Mouse (Mus musculus) liver, embryonic 11.5 days (tissue): ENCODE results near the gene Fbxl13. TPM values are rescaled to one million over a fixed set of nuclear protein-coding genes. Genes with fewer than 3 reads are reported as not detected.

Experiments
- ATAC-seq: fragments of 200-750 bp; cut with Nextera tagmentation; replicated peaks from 2 replicates; pipeline ENCODE4 v1.8.0; 2017; ENCODE audit warnings: moderate number of reproducible peaks, mild to moderate bottlenecking, moderate TSS enrichment, moderate library complexity; ENCODE audit not compliant: low FRiP score
- DNase-seq: peaks from one replicate; pipeline ENCODE4 v3.0.0-alpha.2; 2017; ENCODE audit warnings: low spot score
- H3K27ac ChIP-seq: fragments of 300-500 bp; sonication (generic); 2 replicates; pipeline ENCODE4 v1.5.1; 2014; ENCODE audit warnings: mild to moderate bottlenecking, low read depth, low read length, control low read depth
- H3K27me3 ChIP-seq: fragments of 300-500 bp; sonication (generic); replicated peaks from 2 replicates; pipeline ENCODE4 v1.6.1; 2014; ENCODE audit warnings: low read length, mixed read lengths; ENCODE audit not compliant: control insufficient read depth, insufficient read depth
- H3K36me3 ChIP-seq: fragments of 300-500 bp; sonication (generic); 2 replicates; pipeline ENCODE4 v1.6.1; 2014; ENCODE audit warnings: mild to moderate bottlenecking, low read length, moderate library complexity, mixed read lengths; ENCODE audit not compliant: control insufficient read depth, insufficient read depth
- H3K4me1 ChIP-seq: fragments of 300-500 bp; sonication (generic); replicated peaks from 2 replicates; pipeline ENCODE4 v1.6.1; 2014; ENCODE audit warnings: low read length, mixed read lengths; ENCODE audit not compliant: control insufficient read depth, insufficient read depth
- H3K4me2 ChIP-seq: fragments of 300-500 bp; sonication (generic); 2 replicates; pipeline ENCODE4 v1.6.1; 2014; ENCODE audit warnings: mild to moderate bottlenecking, control low read depth, moderate library complexity
- H3K4me3 ChIP-seq: fragments of 300-500 bp; sonication (generic); 2 replicates; pipeline ENCODE4 v1.5.1; 2014; ENCODE audit warnings: low read depth, low read length, control low read depth
- H3K9ac ChIP-seq: fragments of 300-500 bp; sonication (generic); 2 replicates; pipeline ENCODE4 v1.6.1; 2014; ENCODE audit warnings: low read depth, low read length, control low read depth
- H3K9me3 ChIP-seq: fragments of 300-500 bp; sonication (generic); 2 replicates; pipeline ENCODE4 v1.6.1; 2016; ENCODE audit warnings: low read length, inconsistent platforms, mixed read lengths; ENCODE audit not compliant: control insufficient read depth
- WGBS: fragments of 180-500 bp; shearing (Covaris S2); extraction: QIAGEN DNeasy Blood & Tissue Kit; methylation state at CpG from one replicate; pipeline ENCODE4 v1.1.7; 2014; 5-methylcytosine and 5-hydroxymethylcytosine counted together
- polyA plus RNA-seq: library from polyadenylated mRNA; unstranded; fragments of >200 nt; fragmentation: Nextera tagmentation; extraction: Ambion mirVana; gene quantifications from 2 replicates; pipeline ENCODE4 v1.2.1, GENCODE M21; 2014

Fbxl13 gene
- polyA plus RNA-seq, 1 experiment from 2014 or later, result 0.23 TPM

DNA sequence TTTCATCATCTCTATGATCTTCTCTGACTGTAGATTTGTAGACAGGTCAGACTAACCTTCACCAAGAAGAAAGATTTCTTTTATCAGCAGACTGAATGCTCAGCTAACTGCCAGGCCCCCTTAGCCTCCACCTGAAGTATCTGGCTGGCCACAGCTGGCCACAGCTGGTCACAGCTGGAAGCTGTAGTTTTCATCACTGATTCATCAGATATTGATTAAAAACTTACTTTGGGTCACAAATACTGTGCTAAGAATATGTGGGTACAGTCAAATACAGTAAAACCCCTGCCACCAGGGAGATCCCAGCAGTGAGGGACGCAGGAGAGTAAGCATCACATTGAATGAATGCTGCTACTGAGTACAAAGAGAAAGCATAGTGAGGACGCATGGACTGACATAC, 113.3 kb downstream of the Fbxl13 start:
- WGBS, result 84% methylated on average over 2 of the region's 2 CpGs
- Histone ChIP-seq H3K9me3 (no peaks in the 10 kb centered on the region), H3K4me2 (no peak overlapping the region), H3K27me3 (no peaks in the 10 kb centered on the region), H3K36me3 (no peaks in the 10 kb centered on the region), H3K4me3 (no peak overlapping the region), H3K9ac (no peak overlapping the region), H3K27ac (no peak overlapping the region), H3K4me1 (no peaks in the 10 kb centered on the region)
- DNase-seq, result no peak
- ATAC-seq, result no peak

DNA sequence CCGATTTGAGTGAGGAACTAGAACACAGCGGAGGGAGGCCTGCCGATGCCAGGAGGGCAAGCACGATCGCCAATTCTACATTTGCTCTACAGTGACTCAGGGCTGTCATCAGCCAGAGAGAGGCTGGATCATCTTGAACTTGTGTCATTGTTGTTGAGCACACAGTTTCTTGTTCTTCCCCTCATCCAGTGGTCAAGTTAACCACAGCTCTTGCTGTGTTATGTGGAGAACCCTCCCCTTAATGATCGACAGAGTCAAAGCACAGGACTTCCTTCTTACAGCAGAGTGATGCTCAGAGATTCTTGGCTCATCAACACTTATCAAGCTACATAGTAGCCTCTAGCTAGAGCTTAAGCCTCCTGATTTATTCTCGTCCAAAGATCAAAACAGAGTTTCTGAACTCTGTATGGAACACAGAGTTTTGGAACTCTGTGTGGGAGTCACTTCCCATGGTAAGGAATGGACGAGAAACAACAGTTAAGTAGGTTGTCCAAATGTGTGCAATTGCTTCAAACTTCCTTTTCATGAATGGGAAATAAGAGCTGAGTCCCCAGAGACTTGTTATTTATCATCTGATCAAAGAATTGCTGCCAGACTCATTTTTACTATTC, 116.2 kb downstream of the Fbxl13 start:
- no peaks in the 10 kb centered on the region for H3K36me3 ChIP-seq
- no peak overlapping the region for H3K4me3 ChIP-seq
- 80% methylated on average over 8 of the region's 8 CpGs for WGBS
- H3K4me1 ChIP-seq, result no peaks in the 10 kb centered on the region
- H3K9ac ChIP-seq, result no peak overlapping the region
- H3K27me3 ChIP-seq, result no peaks in the 10 kb centered on the region
- no peak for DNase-seq
- no peaks in the 10 kb centered on the region for H3K9me3 ChIP-seq
- no peak overlapping the region for H3K4me2 ChIP-seq
- no peak for ATAC-seq
- H3K27ac ChIP-seq, result no peak overlapping the region

DNA sequence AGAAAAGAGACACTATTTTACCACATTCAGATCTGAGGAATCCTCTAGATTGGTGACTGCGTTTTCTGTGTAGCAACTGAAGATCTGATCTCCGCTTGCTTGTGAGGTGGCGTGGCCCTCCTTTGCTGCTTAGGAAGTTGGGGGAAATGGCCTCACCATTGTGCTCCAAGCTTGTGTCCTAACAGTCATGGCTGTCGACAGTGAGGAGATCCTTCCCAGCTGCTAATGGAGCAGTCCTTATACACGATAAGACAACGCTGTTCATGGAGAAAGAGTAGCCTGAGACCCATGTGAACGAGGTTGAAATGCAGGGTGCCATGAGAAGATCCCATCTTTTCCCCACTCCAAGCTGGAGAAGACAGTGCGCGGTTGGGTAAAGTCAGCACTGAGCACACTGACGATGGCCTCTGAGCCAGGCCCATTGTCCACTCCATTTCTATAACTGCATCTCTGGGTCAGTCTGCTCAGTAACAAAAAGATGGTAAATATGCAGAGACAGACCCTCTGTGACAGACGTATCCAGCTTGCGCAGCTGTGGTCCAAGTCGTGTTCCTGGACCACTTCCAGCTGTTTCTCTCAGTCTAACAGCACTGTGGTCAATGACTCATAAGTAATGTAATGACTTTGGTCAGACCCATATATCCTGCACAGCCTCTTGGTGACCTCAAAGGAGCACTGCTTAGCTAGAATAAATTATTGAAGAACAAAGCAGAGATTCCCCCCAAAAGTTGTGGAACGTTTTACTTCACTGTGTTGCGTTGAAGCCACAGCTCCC, 117.2 kb downstream of the Fbxl13 start:
- WGBS, result 83% methylated on average over 15 of the region's 15 CpGs
- no peaks in the 10 kb centered on the region for H3K36me3 ChIP-seq
- H3K9me3 ChIP-seq, result no peaks in the 10 kb centered on the region
- ATAC-seq (no peak), DNase-seq (no peak)
- no peaks in the 10 kb centered on the region for H3K27me3 ChIP-seq
- H3K27ac ChIP-seq, result no peak overlapping the region
- no peak overlapping the region for H3K4me2 ChIP-seq
- H3K4me1 ChIP-seq, result no peaks in the 10 kb centered on the region
- H3K4me3 ChIP-seq, result no peak overlapping the region
- no peak overlapping the region for H3K9ac ChIP-seq

DNA sequence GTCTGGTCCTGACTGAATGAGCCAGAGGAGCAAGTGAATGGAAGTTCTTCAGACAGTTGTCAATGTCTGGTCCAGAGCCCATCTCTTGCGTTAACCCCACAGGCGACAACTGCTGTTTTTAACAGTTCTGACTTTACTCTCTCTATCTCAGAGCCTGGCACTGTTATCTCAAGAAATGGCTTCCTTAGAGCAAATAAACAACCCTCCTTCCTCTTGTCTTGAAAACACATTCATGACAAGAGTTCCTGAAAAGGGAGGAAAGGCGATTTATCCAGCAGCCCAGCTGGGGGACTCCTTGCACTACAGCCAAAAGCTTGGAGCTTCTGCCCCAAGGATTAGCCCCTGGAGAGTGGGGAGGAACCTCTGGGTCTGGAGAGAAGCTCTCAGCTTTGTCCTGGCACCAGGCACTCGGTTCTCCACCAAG, 117.9 kb downstream of the Fbxl13 start:
- Histone ChIP-seq H3K4me1 (no peaks in the 10 kb centered on the region), H3K27ac (no peak overlapping the region), H3K27me3 (no peaks in the 10 kb centered on the region), H3K4me2 (no peak overlapping the region), H3K9ac (no peak overlapping the region), H3K36me3 (no peaks in the 10 kb centered on the region), H3K9me3 (no peaks in the 10 kb centered on the region), H3K4me3 (no peak overlapping the region)
- ATAC-seq (no peak), DNase-seq (no peak)
- 27% methylated on average over 4 of the region's 4 CpGs for WGBS

DNA sequence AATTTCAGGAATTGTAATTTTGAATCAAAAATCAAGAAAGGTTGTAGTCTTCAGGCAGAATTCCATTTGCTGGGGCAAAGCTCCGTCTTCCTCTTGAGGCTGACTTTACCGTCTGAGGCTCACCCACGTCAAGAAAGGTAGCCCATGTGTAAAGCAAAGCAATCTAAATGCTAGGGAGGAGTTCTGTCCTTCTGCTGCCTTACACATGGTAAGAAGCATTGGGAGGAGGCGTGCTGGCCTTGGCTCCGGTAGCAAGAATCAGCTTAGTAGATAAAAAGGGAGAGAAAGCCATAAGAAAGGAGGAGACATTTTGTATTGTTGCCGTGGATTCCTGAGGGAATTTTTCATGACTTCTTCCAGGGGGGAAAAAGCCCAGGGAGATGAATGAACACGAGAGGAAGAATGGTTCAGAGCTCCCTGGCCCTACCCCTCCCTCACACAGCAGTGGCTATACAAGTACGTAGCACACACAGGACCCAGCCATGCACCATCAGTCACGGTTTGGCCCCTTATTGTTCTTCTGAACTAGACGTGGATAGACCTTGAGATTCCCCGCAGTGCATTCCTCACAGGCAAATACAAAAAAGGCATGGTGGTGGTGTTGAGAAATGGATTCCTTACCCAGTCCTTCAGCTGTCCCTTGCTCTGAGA, 118.5 kb downstream of the Fbxl13 start:
- H3K9ac ChIP-seq, result no peak overlapping the region
- no peaks in the 10 kb centered on the region for H3K27me3 ChIP-seq
- DNase-seq (no peak), ATAC-seq (no peak)
- no peaks in the 10 kb centered on the region for H3K36me3 ChIP-seq
- no peak overlapping the region for H3K4me3 ChIP-seq
- H3K27ac ChIP-seq, result no peak overlapping the region
- WGBS, result 73% methylated on average over 11 of the region's 11 CpGs
- no peaks in the 10 kb centered on the region for H3K4me1 ChIP-seq
- H3K4me2 ChIP-seq, result no peak overlapping the region
- no peaks in the 10 kb centered on the region for H3K9me3 ChIP-seq

DNA sequence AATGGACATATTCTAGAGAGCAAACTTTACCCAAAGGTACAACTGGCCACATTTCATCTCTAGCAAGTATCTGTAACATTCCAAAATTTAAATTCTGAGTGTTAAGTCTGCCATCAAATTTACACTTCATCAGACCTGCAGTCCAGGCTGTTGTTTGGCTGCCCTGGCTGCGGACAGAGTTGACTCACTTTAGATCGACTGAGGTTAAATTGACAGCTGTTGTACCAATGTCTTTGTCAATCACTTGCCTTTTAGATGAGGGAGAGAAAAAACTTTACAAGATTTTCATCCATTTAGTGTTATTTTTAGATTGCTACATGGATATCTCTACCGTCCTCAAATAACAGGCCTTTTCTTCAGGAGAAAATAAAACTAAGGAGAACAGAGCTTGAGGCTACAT, 126.3 kb downstream of the Fbxl13 start:
- WGBS, result 88% methylated on average over 3 of the region's 3 CpGs
- ATAC-seq (no peak), DNase-seq (no peak)
- Histone ChIP-seq H3K4me2 (no peak overlapping the region), H3K4me3 (no peak overlapping the region), H3K27ac (no peak overlapping the region), H3K9ac (no peak overlapping the region), H3K27me3 (no peaks in the 10 kb centered on the region), H3K4me1 (no peaks in the 10 kb centered on the region), H3K9me3 (no peaks in the 10 kb centered on the region), H3K36me3 (no peaks in the 10 kb centered on the region)

DNA sequence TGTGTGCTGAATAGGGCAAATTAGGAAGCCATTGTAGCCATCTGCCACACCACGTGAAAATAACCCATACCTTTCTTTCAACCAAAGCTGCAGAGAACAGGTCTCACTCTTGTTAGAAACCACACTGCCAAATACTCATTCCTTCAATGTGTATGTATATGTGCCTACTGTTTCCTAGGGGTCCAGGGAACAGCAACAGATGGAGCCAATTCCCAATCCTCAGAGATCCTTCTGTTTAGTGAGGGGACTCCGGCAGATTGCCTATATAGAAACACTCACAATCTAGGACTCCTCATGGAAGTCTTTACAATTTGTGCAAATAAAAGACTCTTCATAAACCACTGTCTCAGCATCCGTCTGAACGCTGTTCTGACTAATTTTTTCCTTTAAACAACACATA, 127.2 kb downstream of the Fbxl13 start:
- H3K27me3 ChIP-seq, result no peaks in the 10 kb centered on the region
- 80% methylated on average over 4 of the region's 4 CpGs for WGBS

DNA sequence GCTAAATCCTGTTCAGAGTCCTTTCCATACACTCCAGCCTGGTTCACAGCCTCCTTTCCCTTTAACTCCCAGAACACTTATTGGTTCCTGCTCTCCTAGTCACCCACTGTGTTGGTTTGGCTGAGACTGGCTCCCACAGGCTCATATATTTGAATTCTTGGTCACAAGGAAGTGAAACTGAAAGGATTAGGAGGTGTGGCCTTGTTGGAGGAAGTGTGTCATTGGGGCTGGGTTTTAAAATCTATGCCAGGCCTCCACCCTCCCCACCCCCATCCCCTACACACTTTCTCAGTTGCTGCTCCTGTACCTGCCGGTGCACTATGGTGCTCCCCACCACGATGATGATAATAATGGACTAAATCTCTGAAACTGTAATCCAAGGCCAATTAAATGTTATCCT, 127.9 kb downstream of the Fbxl13 start:
- H3K4me2 ChIP-seq, result no peak overlapping the region
- H3K4me3 ChIP-seq, result no peak overlapping the region
- no peaks in the 10 kb centered on the region for H3K36me3 ChIP-seq
- no peak overlapping the region for H3K9ac ChIP-seq
- H3K27me3 ChIP-seq, result no peaks in the 10 kb centered on the region
- 82% methylated on average over 2 of the region's 2 CpGs for WGBS
- no peaks in the 10 kb centered on the region for H3K4me1 ChIP-seq
- DNase-seq, result no peak
- H3K9me3 ChIP-seq, result no peaks in the 10 kb centered on the region
- no peak overlapping the region for H3K27ac ChIP-seq
- no peak for ATAC-seq

More for the DNA sequence above, 127.2 kb downstream of the Fbxl13 start:
- H3K36me3 ChIP-seq, result no peaks in the 10 kb centered on the region
- H3K4me3 ChIP-seq, result no peak overlapping the region
- no peaks in the 10 kb centered on the region for H3K4me1 ChIP-seq
- H3K4me2 ChIP-seq, result no peak overlapping the region
- H3K9ac ChIP-seq, result no peak overlapping the region
- no peaks in the 10 kb centered on the region for H3K9me3 ChIP-seq
- DNase-seq (no peak), ATAC-seq (no peak)
- no peak overlapping the region for H3K27ac ChIP-seq
